Mouse (Mus musculus) monocyte, adult 59 days (primary cell): Measurements from ENCODE around the gene Abhd4. TPM values are rescaled to one million over a fixed set of nuclear protein-coding genes. Genes with fewer than 3 reads are reported as not detected.

Experiments
- total RNA-seq, 2 experiments: library from RNA; stranded (reverse); gene quantifications; one replicate each; pipeline ENCODE4 v1.2.4; 2023

Gene Abhd4
- 10 to 100 TPM; 46.3 to 52.7 TPM for total RNA-seq

DNA sequence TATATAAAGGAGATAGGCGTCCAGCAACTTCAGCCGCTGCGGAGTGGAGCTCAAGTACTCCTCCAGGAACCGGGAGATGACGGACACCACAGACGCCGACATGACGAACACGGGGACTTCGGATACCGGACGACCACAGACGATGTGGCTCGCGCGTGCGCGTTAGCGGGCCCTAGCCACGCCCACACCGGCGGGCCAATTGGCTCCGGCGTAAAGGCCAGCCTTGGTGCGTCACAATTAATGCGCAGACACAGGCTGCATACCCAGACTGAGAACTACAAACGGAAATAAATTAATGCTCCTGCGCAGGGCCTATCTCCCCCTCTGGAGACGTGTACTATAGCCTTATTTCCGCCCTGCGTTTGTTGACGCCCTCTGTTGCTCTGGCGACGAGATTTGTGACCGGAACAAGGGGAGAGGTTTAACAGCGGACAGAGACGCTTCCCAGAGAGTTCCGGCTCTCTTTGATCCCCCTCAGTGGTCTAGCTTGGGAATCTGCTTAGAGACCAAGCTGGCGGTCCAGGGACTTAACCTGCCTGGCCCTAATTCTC, at the start of gene Abhd4, which contains the start of gene Dad1:
TSS of gene Abhd4 (plus strand) at position 448 of the 551 bp plus-strand sequence.
TSS of gene Dad1 (minus strand) at position 364 of the 551 bp plus-strand sequence.

DNA sequence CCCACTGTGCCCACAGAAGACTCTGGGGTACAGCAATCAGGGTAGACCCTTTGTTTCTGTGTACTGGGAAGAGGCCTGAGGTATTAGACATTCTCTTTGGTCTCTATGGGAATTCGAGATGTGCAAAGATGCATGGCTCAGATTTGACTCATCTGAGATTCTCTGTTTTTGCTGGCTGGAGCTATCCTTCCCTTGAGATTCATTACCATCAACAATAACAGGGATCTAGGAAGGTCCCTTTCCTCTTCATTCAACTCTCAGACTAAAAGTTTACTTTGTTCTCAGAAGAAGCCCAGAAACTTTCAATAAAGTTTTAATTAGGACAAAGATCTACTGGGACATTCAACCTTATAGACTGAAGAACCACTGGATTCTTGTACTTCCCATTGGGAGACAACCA, 30.9 kb downstream of the Abhd4 start, which contains the start of gene Olfr49:
TSS of gene Olfr49 (minus strand) at position 101 of the 400 bp plus-strand sequence.

Other genes starting within 250 kb of the Abhd4 start
- gene Dad1, start 84 bp upstream of the Abhd4 start, total RNA-seq, result 100 to 1,000 TPM; 104 to 119 TPM
- not detected for gene Olfr49, start 30.8 kb downstream of the Abhd4 start, total RNA-seq
- gene Oxa1l, start 106.6 kb downstream of the Abhd4 start, total RNA-seq, result 10 to 100 TPM; 69.3 to 69.9 TPM
- gene Slc7a7, start 163.6 kb downstream of the Abhd4 start, total RNA-seq, result 10 to 100 TPM; 67.4 to 75.2 TPM
- 10 to 100 TPM; 77.0 to 87.1 TPM for gene Mrpl52, start 172.7 kb downstream of the Abhd4 start, total RNA-seq
- 1 to 10 TPM; 1.4 to 2.5 TPM for gene Mmp14, start 177.4 kb downstream of the Abhd4 start, total RNA-seq
- gene Lrp10, start 209.9 kb downstream of the Abhd4 start, total RNA-seq, result 100 to 1,000 TPM; 109 to 130 TPM
- gene Rem2, start 221.9 kb downstream of the Abhd4 start, total RNA-seq, result not detected